Mouse (Mus musculus) gastrocnemius, adult 2 months (tissue): Measurements from ENCODE around the gene Dnajc17. TPM values are rescaled to one million over a fixed set of nuclear protein-coding genes. Genes with fewer than 3 reads are reported as not detected.
A peak's percentile ranks its signal among the peaks of the same experiment; 100 is the strongest.

Experiments used
- DNase-seq: peaks from one replicate; pipeline ENCODE4 v3.0.0; 2022
- H3K27ac ChIP-seq: fragments of 200-600 bp; 2 replicates; pipeline ENCODE4 v1.8.1; 2022; ENCODE audit warnings: mild to moderate bottlenecking
- H3K4me3 ChIP-seq: fragments of 200-600 bp; 2 replicates; pipeline ENCODE4 v1.8.1; 2022; ENCODE audit warnings: mild to moderate bottlenecking, moderate library complexity
- CTCF ChIP-seq: fragments of 200-600 bp; IDR thresholded peaks from 2 replicates; pipeline ENCODE4 v1.8.1; 2022; ENCODE audit warnings: antibody characterized with exemption, mild to moderate bottlenecking, moderate library complexity
- intact Hi-C: fragments of 180-260 bp; cut with DNase I; formaldehyde crosslinking; loops from one replicate; pipeline ENCODE4 v1.15.1; 2025
- total RNA-seq, 2 experiments: library from RNA; stranded (reverse); gene quantifications; 2 replicates each; pipeline ENCODE4 v1.2.3; 2021

Dnajc17 gene
- total RNA-seq, 2 experiments from 2014 or later = 6.6 to 8.6 TPM

DNA sequence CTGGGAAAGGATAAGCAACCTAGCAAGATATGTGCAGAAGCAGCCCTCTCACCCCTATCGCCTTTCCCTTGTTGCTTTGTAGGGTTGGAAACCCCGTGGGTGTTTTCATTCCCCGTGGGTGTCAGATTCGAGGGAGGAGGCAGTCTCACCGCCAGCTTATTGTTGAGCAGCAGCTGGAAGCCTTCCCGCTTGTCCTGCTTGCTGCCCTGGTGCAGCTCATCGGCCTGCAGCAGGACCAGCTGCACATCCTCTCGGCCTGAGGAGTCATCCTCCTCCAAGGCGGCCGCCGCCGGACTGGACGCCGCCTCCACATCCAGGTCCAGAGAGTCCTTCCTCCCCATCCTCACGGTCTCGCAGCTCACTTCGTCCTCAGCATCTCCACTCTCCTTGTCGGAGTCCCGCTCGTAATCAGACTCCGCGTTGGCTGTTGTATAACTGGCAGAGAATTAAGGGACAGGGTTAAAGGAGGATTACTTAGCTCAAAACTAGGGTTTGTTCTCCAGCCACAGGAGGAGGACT, 61.4 kb downstream of the Dnajc17 start:
- intact Hi-C loops = no loop called here
- no peak for DNase-seq
- Histone ChIP-seq H3K27ac (no peak overlapping the region), H3K4me3 (no peak overlapping the region)
- TF ChIP-seq CTCF = no peak

GRCm38 (mm10) chr2:119146435-119146834, 62.2 kb downstream of the Dnajc17 start:
- no peak overlapping the region for H3K4me3 ChIP-seq
- TF ChIP-seq CTCF = no peak
- H3K27ac ChIP-seq = no peak overlapping the region
- intact Hi-C loops = no loop called here
- no peak for DNase-seq

- Histone ChIP-seq H3K4me3 (no peak overlapping the region), H3K27ac (no peak overlapping the region)
- peak; percentile 39; the same call in 1 of the 2 replicates for TF ChIP-seq CTCF
- DNase-seq = no peak
- intact Hi-C loops = no loop called here
Measured at GRCm38 (mm10) chr2:119145199-119145598, 63.4 kb downstream of the Dnajc17 start.

GRCm38 (mm10) chr2:119136346-119136898, 72.2 kb downstream of the Dnajc17 start:
- intact Hi-C loops = no loop called here
- H3K4me3 ChIP-seq = no peak overlapping the region
- H3K27ac ChIP-seq = no peak overlapping the region
- no peak for DNase-seq
- TF ChIP-seq CTCF = no peak

Other genes starting within 250 kb of the Dnajc17 start
- 1 to 10 TPM; 3.2 to 4.8 TPM for gene Ccdc32, start 179.4 kb downstream of the Dnajc17 start, total RNA-seq
- gene Rpusd2, start 174.0 kb downstream of the Dnajc17 start, total RNA-seq = 1 to 10 TPM; 2.8 to 3.4 TPM
- under 1 TPM; 0.03 to 0.06 TPM for gene Knl1, start 161.7 kb downstream of the Dnajc17 start, total RNA-seq
- gene Rad51, start 96.0 kb downstream of the Dnajc17 start, total RNA-seq = 1 to 10 TPM in 1 of 2 experiments, under 1 TPM in 1; 0.70 to 1.3 TPM
- gene Rmdn3, start 51.8 kb downstream of the Dnajc17 start, total RNA-seq = 1 to 10 TPM; 5.6 to 5.8 TPM
- not detected for gene Gchfr, start 41.0 kb downstream of the Dnajc17 start, total RNA-seq
- gene Gm14137, start 34.3 kb downstream of the Dnajc17 start, total RNA-seq = not detected
- gene Zfyve19, start 178 bp downstream of the Dnajc17 start, total RNA-seq = 10 to 100 TPM; 13.3 to 13.9 TPM
- not detected for gene Ppp1r14d, start 21.1 kb upstream of the Dnajc17 start, total RNA-seq
- not detected for gene Spint1, start 28.6 kb upstream of the Dnajc17 start, total RNA-seq
- gene Rhov, start 62.5 kb upstream of the Dnajc17 start, total RNA-seq = not detected
- gene Vps18, start 79.9 kb upstream of the Dnajc17 start, total RNA-seq = 10 to 100 TPM; 10.9 to 11.7 TPM
- 1 to 10 TPM; 3.8 to 4.8 TPM for gene Dll4, start 117.0 kb upstream of the Dnajc17 start, total RNA-seq
- gene Chac1, start 142.4 kb upstream of the Dnajc17 start, total RNA-seq = 10 to 100 TPM; 30.1 to 90.4 TPM